Mouse (Mus musculus) liver, postnatal 0 days (tissue): ENCODE data around the gene Kcnf1.

ENCODE experiments used
- CTCF ChIP-seq: sonication (generic); IDR thresholded peaks from 2 replicates; pipeline ENCODE4 v1.5.1; 2016; ENCODE audit warnings: antibody characterized with exemption, low read depth
- EP300 ChIP-seq: IDR thresholded peaks from 2 replicates; pipeline ENCODE4 v1.6.1; 2016; ENCODE audit warnings: antibody characterized with exemption, low read depth, mild to moderate bottlenecking

- TF ChIP-seq CTCF (no peak), EP300 (no peak)
Observed at GRCm38 (mm10) chr12:17134546-17135096, 42.1 kb downstream of the Kcnf1 start.
